Mouse (Mus musculus) liver, embryonic 16.5 days (tissue): ENCODE data around the gene N4bp1. TPM values are rescaled to one million over a fixed set of nuclear protein-coding genes. Genes with fewer than 3 reads are reported as not detected.

ENCODE experiments used
- ATAC-seq: fragments of 200-750 bp; cut with Nextera tagmentation; 2 replicates; pipeline ENCODE4 v1.8.0; 2017; ENCODE audit warnings: low read depth, mild to moderate bottlenecking, moderate number of reproducible peaks, moderate library complexity
- H3K27ac ChIP-seq: fragments of 300-500 bp; sonication (generic); 2 replicates; pipeline ENCODE4 v1.5.1; 2014; ENCODE audit warnings: mild to moderate bottlenecking, low read length
- H3K27me3 ChIP-seq: fragments of 300-500 bp; sonication (generic); 2 replicates; pipeline ENCODE4 v1.6.1; 2014; ENCODE audit warnings: low read depth, low read length, mixed read lengths; ENCODE audit not compliant: control insufficient read depth, insufficient read depth
- H3K36me3 ChIP-seq: fragments of 300-500 bp; sonication (generic); 2 replicates; pipeline ENCODE4 v1.6.1; 2014; ENCODE audit warnings: mild to moderate bottlenecking; ENCODE audit not compliant: control insufficient read depth, insufficient read depth
- H3K4me1 ChIP-seq: fragments of 300-500 bp; sonication (generic); 2 replicates; pipeline ENCODE4 v1.6.1; 2014; ENCODE audit warnings: low read depth, low read length, mixed read lengths; ENCODE audit not compliant: control insufficient read depth
- H3K4me2 ChIP-seq: fragments of 300-500 bp; sonication (generic); 2 replicates; pipeline ENCODE4 v1.6.1; 2014; ENCODE audit warnings: low read depth, low read length, mixed read lengths
- H3K4me3 ChIP-seq: fragments of 300-500 bp; sonication (generic); 2 replicates; pipeline ENCODE4 v1.5.1; 2014; ENCODE audit warnings: low read depth, mild to moderate bottlenecking, low read length
- H3K9ac ChIP-seq: fragments of 300-500 bp; sonication (generic); 2 replicates; pipeline ENCODE4 v1.6.1; 2014; ENCODE audit warnings: low read depth, low read length
- H3K9me3 ChIP-seq: fragments of 300-500 bp; sonication (generic); replicated peaks from 2 replicates; pipeline ENCODE4 v1.6.1; 2016; ENCODE audit warnings: low read length; ENCODE audit not compliant: control insufficient read depth
- WGBS: fragments of 180-500 bp; shearing (Covaris S2); extraction: QIAGEN DNeasy Blood & Tissue Kit; methylation state at CpG from one replicate; pipeline ENCODE4 v1.1.7; 2014; ENCODE audit not compliant: insufficient replicate concordance; 5-methylcytosine and 5-hydroxymethylcytosine counted together
- polyA plus RNA-seq: library from polyadenylated mRNA; unstranded; fragments of >200 nt; fragmentation: Nextera tagmentation; extraction: Ambion mirVana; gene quantifications from 2 replicates; pipeline ENCODE4 v1.2.1, GENCODE M21; 2015

N4bp1 gene
- polyA plus RNA-seq, 1 experiment from 2014 or later: 2.2 TPM

- H3K27ac ChIP-seq: no peak overlapping the region
Observed at GRCm38 (mm10) chr8:86872097-86872815, 12.8 kb downstream of the N4bp1 start.

GRCm38 (mm10) chr8:86871421-86871820, 13.6 kb downstream of the N4bp1 start:
- H3K4me1 ChIP-seq: peaks cover 25% of the 10 kb centered on the region
- 74% methylated on average over 2 of the region's 2 CpGs for WGBS

More at GRCm38 (mm10) chr8:86872097-86872815, 12.8 kb downstream of the N4bp1 start:
- Histone ChIP-seq H3K4me1 (peaks cover 25% of the 10 kb centered on the region), H3K9me3 (no peaks in the 10 kb centered on the region), H3K4me3 (no peak overlapping the region), H3K9ac (no peak overlapping the region), H3K36me3 (no peaks in the 10 kb centered on the region), H3K4me2 (no peak overlapping the region), H3K27me3 (no peaks in the 10 kb centered on the region)
- ATAC-seq: no peak
- WGBS: 83% methylated on average over 11 of the region's 11 CpGs

GRCm38 (mm10) chr8:86870771-86871170, 14.3 kb downstream of the N4bp1 start:
- Histone ChIP-seq H3K9ac (no peak overlapping the region), H3K27ac (no peak overlapping the region), H3K4me3 (no peak overlapping the region), H3K4me1 (peaks cover 25% of the 10 kb centered on the region), H3K36me3 (no peaks in the 10 kb centered on the region), H3K27me3 (no peaks in the 10 kb centered on the region), H3K9me3 (no peaks in the 10 kb centered on the region), H3K4me2 (no peak overlapping the region)
- 65% methylated on average over 2 of the region's 2 CpGs for WGBS
- no peak for ATAC-seq

More at GRCm38 (mm10) chr8:86871421-86871820, 13.6 kb downstream of the N4bp1 start:
- Histone ChIP-seq H3K27me3 (no peaks in the 10 kb centered on the region), H3K36me3 (no peaks in the 10 kb centered on the region), H3K4me3 (no peak overlapping the region), H3K27ac (no peak overlapping the region), H3K9ac (no peak overlapping the region), H3K9me3 (no peaks in the 10 kb centered on the region), H3K4me2 (no peak overlapping the region)
- ATAC-seq: no peak

GRCm38 (mm10) chr8:86868041-86868440, 17.0 kb downstream of the N4bp1 start:
- WGBS: 67% methylated on average over 3 of the region's 3 CpGs
- no peak for ATAC-seq
- no peaks in the 10 kb centered on the region for H3K9me3 ChIP-seq
- no peaks in the 10 kb centered on the region for H3K36me3 ChIP-seq
- H3K4me3 ChIP-seq: no peak overlapping the region
- no peak overlapping the region for H3K9ac ChIP-seq
- no peak overlapping the region for H3K27ac ChIP-seq
- peaks cover 8% of the 10 kb centered on the region for H3K4me1 ChIP-seq
- H3K27me3 ChIP-seq: no peaks in the 10 kb centered on the region
- no peak overlapping the region for H3K4me2 ChIP-seq

GRCm38 (mm10) chr8:86864764-86865163, 20.3 kb downstream of the N4bp1 start:
- Histone ChIP-seq H3K36me3 (peaks cover 2% of the 10 kb centered on the region; the same call in 1 of the 2 replicates), H3K4me1 (no peaks in the 10 kb centered on the region), H3K27me3 (no peaks in the 10 kb centered on the region), H3K9me3 (no peaks in the 10 kb centered on the region), H3K9ac (no peak overlapping the region), H3K27ac (no peak overlapping the region), H3K4me2 (no peak overlapping the region), H3K4me3 (no peak overlapping the region)
- WGBS: 56% methylated on average over 4 of the region's 4 CpGs
- ATAC-seq: no peak

GRCm38 (mm10) chr8:86862837-86863236, 22.2 kb downstream of the N4bp1 start:
- Histone ChIP-seq H3K9me3 (no peaks in the 10 kb centered on the region), H3K9ac (no peak overlapping the region), H3K4me1 (no peaks in the 10 kb centered on the region), H3K36me3 (peaks cover 2% of the 10 kb centered on the region; the same call in 1 of the 2 replicates), H3K27ac (no peak overlapping the region), H3K4me2 (no peak overlapping the region), H3K27me3 (no peaks in the 10 kb centered on the region), H3K4me3 (no peak overlapping the region)
- ATAC-seq: no peak
- WGBS: 68% methylated on average over 4 of the region's 4 CpGs

- H3K9ac ChIP-seq: no peak overlapping the region
- H3K27ac ChIP-seq: no peak overlapping the region
- 69% methylated on average over 3 of the region's 3 CpGs for WGBS
- peaks cover 2% of the 10 kb centered on the region; the same call in 1 of the 2 replicates for H3K36me3 ChIP-seq
- H3K4me3 ChIP-seq: no peak overlapping the region
- H3K27me3 ChIP-seq: no peaks in the 10 kb centered on the region
- no peak for ATAC-seq
- no peak overlapping the region for H3K4me2 ChIP-seq
- no peaks in the 10 kb centered on the region for H3K9me3 ChIP-seq
- H3K4me1 ChIP-seq: no peaks in the 10 kb centered on the region
Observed at GRCm38 (mm10) chr8:86862155-86862816, 22.8 kb downstream of the N4bp1 start.

- Histone ChIP-seq H3K36me3 (peaks cover 2% of the 10 kb centered on the region; the same call in 1 of the 2 replicates), H3K27me3 (no peaks in the 10 kb centered on the region), H3K4me3 (no peak overlapping the region), H3K9ac (no peak overlapping the region), H3K4me1 (no peaks in the 10 kb centered on the region), H3K9me3 (no peaks in the 10 kb centered on the region), H3K4me2 (no peak overlapping the region), H3K27ac (no peak overlapping the region)
- ATAC-seq: no peak
- WGBS: 61% methylated on average over 7 of the region's 7 CpGs
Observed at GRCm38 (mm10) chr8:86861516-86861915, 23.5 kb downstream of the N4bp1 start.

GRCm38 (mm10) chr8:86856248-86856647, 28.8 kb downstream of the N4bp1 start:
- H3K9me3 ChIP-seq: no peaks in the 10 kb centered on the region
- ATAC-seq: no peak
- H3K4me3 ChIP-seq: no peak overlapping the region
- H3K9ac ChIP-seq: no peak overlapping the region
- 78% methylated on average over 6 of the region's 7 CpGs for WGBS
- no peak overlapping the region for H3K27ac ChIP-seq
- H3K27me3 ChIP-seq: no peaks in the 10 kb centered on the region
- no peaks in the 10 kb centered on the region for H3K4me1 ChIP-seq
- peaks cover 2% of the 10 kb centered on the region; the same call in 1 of the 2 replicates for H3K36me3 ChIP-seq
- H3K4me2 ChIP-seq: no peak overlapping the region
